Mouse (Mus musculus): ENCODE data around the gene Zswim7.

The Zswim7 gene

GRCm38 (mm10) chr11:62259214-62259613, 22.0 kb downstream of the Zswim7 start:
- in situ Hi-C loops (cut with MseI, MboI), result no loop called here

GRCm38 (mm10) chr11:62253380-62253779, 27.8 kb downstream of the Zswim7 start:
- in situ Hi-C loops (cut with MseI, MboI), result no loop called here

- in situ Hi-C loops (cut with MseI, MboI), result no loop called here
Observed at GRCm38 (mm10) chr11:62251047-62251446, 30.1 kb downstream of the Zswim7 start.

- in situ Hi-C loops (cut with MseI, MboI), result no loop called here
Observed at GRCm38 (mm10) chr11:62249266-62250037, 31.7 kb downstream of the Zswim7 start.

GRCm38 (mm10) chr11:62248401-62249244, 32.6 kb downstream of the Zswim7 start, which contains the start of gene Adora2b:
TSS of gene Adora2b (plus strand) at chr11:62248984.
- in situ Hi-C loops (cut with MseI, MboI), result no loop called here

- in situ Hi-C loops (cut with MseI, MboI), result no loop called here
Observed at GRCm38 (mm10) chr11:62247759-62248400, 33.3 kb downstream of the Zswim7 start.

- in situ Hi-C loops (cut with MseI, MboI), result no loop called here
Observed at GRCm38 (mm10) chr11:62244471-62244870, 36.7 kb downstream of the Zswim7 start.

GRCm38 (mm10) chr11:62243871-62244270, 37.3 kb downstream of the Zswim7 start:
- in situ Hi-C loops (cut with MseI, MboI), result no loop called here

GRCm38 (mm10) chr11:62240631-62241261, 40.4 kb downstream of the Zswim7 start:
- in situ Hi-C loops (cut with MseI, MboI), result no loop called here

- in situ Hi-C loops (cut with MseI, MboI), result no loop called here
Observed at GRCm38 (mm10) chr11:62224797-62225196, 56.4 kb downstream of the Zswim7 start.

- in situ Hi-C loops (cut with MseI, MboI), result no loop called here
Observed at GRCm38 (mm10) chr11:62223962-62224361, 57.2 kb downstream of the Zswim7 start.

GRCm38 (mm10) chr11:62223416-62223815, 57.8 kb downstream of the Zswim7 start:
- in situ Hi-C loops (cut with MseI, MboI), result no loop called here

- in situ Hi-C loops (cut with MseI, MboI), result no loop called here
Observed at GRCm38 (mm10) chr11:62220756-62221510, 60.2 kb downstream of the Zswim7 start.

- in situ Hi-C loops (cut with MseI, MboI), result no loop called here
Observed at GRCm38 (mm10) chr11:62217751-62218150, 63.4 kb downstream of the Zswim7 start.

Data from mouse trophoblast stem cell (cell line).